Mouse (Mus musculus) frontal cortex, adult 2 months (tissue): ENCODE results near the gene Ccdc27. TPM values are rescaled to one million over a fixed set of nuclear protein-coding genes. Genes with fewer than 3 reads are reported as not detected.

Source experiments
- polyA plus RNA-seq: library from polyadenylated mRNA; depleted of rRNA; stranded (reverse); fragments of >200 nt; gene quantifications from 2 replicates; pipeline ENCODE4 v1.2.3, GENCODE M21; 2012; rRNA removed

Gene Ccdc27
- polyA plus RNA-seq, 1 experiment = not detected

Other genes starting within 250 kb of the Ccdc27 start
- gene A430005L14Rik, start 85.4 kb downstream of the Ccdc27 start, polyA plus RNA-seq = 32.7 and 34.5 TPM in 2 replicates
- 22.9 and 25.2 TPM in 2 replicates for gene Dffb, start 67.6 kb downstream of the Ccdc27 start, polyA plus RNA-seq
- 21.0 and 21.2 TPM in 2 replicates for gene Cep104, start 67.5 kb downstream of the Ccdc27 start, polyA plus RNA-seq
- 49.0 and 51.1 TPM in 2 replicates for gene Lrrc47, start 30.9 kb downstream of the Ccdc27 start, polyA plus RNA-seq
- gene Smim1, start 16.4 kb downstream of the Ccdc27 start, polyA plus RNA-seq = 19.4 and 20.0 TPM in 2 replicates
- gene Trp73, start 97.5 kb upstream of the Ccdc27 start, polyA plus RNA-seq = 0.84 and 1.3 TPM in 2 replicates
- gene Wrap73, start 99.7 kb upstream of the Ccdc27 start, polyA plus RNA-seq = 30.6 and 31.7 TPM in 2 replicates
- 200 and 202 TPM in 2 replicates for gene Tprgl, start 118.0 kb upstream of the Ccdc27 start, polyA plus RNA-seq
- gene Megf6, start 128.1 kb upstream of the Ccdc27 start, polyA plus RNA-seq = 3.0 and 5.4 TPM in 2 replicates